Mouse (Mus musculus): Measurements from ENCODE around the gene Gipc3.

Gipc3 gene

GRCm38 (mm10) chr10:81302781-81303218 lies 40.3 kb downstream of the Gipc3 start:
- in situ Hi-C loops (cut with MboI, MseI) = no loop called here

GRCm38 (mm10) chr10:81302288-81302687 lies 40.8 kb downstream of the Gipc3 start:
- in situ Hi-C loops (cut with MboI, MseI) = no loop called here

- in situ Hi-C loops (cut with MboI, MseI) = no loop called here
Observed at GRCm38 (mm10) chr10:81301321-81301720, 41.7 kb downstream of the Gipc3 start.

- in situ Hi-C loops (cut with MboI, MseI) = no loop called here
Observed at GRCm38 (mm10) chr10:81300352-81300907, 42.6 kb downstream of the Gipc3 start.

GRCm38 (mm10) chr10:81299585-81300351 lies 43.3 kb downstream of the Gipc3 start:
- in situ Hi-C loops (cut with MboI, MseI) = no loop called here

GRCm38 (mm10) chr10:81298369-81299100 lies 44.5 kb downstream of the Gipc3 start:
- in situ Hi-C loops (cut with MboI, MseI) = no loop called here

GRCm38 (mm10) chr10:81297845-81298244 lies 45.2 kb downstream of the Gipc3 start:
- in situ Hi-C loops (cut with MboI, MseI) = no loop called here

GRCm38 (mm10) chr10:81297246-81297645 lies 45.8 kb downstream of the Gipc3 start:
- in situ Hi-C loops (cut with MboI, MseI) = no loop called here

GRCm38 (mm10) chr10:81295185-81295584 lies 47.9 kb downstream of the Gipc3 start:
- in situ Hi-C loops (cut with MboI, MseI) = no loop called here

- in situ Hi-C loops (cut with MboI, MseI) = no loop called here
Observed at GRCm38 (mm10) chr10:81294442-81294841, 48.6 kb downstream of the Gipc3 start.

GRCm38 (mm10) chr10:81293334-81294030 lies 49.6 kb downstream of the Gipc3 start:
- in situ Hi-C loops (cut with MboI, MseI) = no loop called here

GRCm38 (mm10) chr10:81292554-81293333 lies 50.3 kb downstream of the Gipc3 start, which contains the start of gene Pip5k1c:
Gene Pip5k1c, plus strand, starts transcription at chr10:81292963.
- in situ Hi-C loops (cut with MboI, MseI) = no loop called here

- in situ Hi-C loops (cut with MboI, MseI) = no loop called here
Observed at GRCm38 (mm10) chr10:81291511-81292104, 51.5 kb downstream of the Gipc3 start, which contains the start of gene Tjp3. Gene Tjp3, minus strand, starts transcription at chr10:81291581.

GRCm38 (mm10) chr10:81290698-81291460 lies 52.2 kb downstream of the Gipc3 start:
- in situ Hi-C loops (cut with MboI, MseI) = no loop called here

- in situ Hi-C loops (cut with MboI, MseI) = loop anchor here (5.0 kb wide), 1 partner anchor 32 kb away; the partner anchor contains the start of gene Cactin
Observed at GRCm38 (mm10) chr10:81289811-81290210, 53.3 kb downstream of the Gipc3 start.

GRCm38 (mm10) chr10:81289278-81289677 lies 53.8 kb downstream of the Gipc3 start:
- in situ Hi-C loops (cut with MboI, MseI) = loop anchor here (5.0 kb wide), 1 partner anchor 33 kb away; the partner anchor contains the start of gene Cactin

- in situ Hi-C loops (cut with MboI, MseI) = loop anchor here (5.0 kb wide), 1 partner anchor 34 kb away; the partner anchor contains the start of gene Cactin
Observed at GRCm38 (mm10) chr10:81288601-81289000, 54.5 kb downstream of the Gipc3 start.

- in situ Hi-C loops (cut with MboI, MseI) = loop anchor here (5.0 kb wide), 1 partner anchor 35 kb away; the partner anchor contains the start of gene Cactin
Observed at GRCm38 (mm10) chr10:81287513-81288157, 55.4 kb downstream of the Gipc3 start.

- in situ Hi-C loops (cut with MboI, MseI) = loop anchor here (5.0 kb wide), 1 partner anchor 36 kb away; the partner anchor contains the start of gene Cactin
Observed at GRCm38 (mm10) chr10:81286586-81286985, 56.5 kb downstream of the Gipc3 start.
